Mouse (Mus musculus): ENCODE measurements around the gene Cyp4f18. TPM values are rescaled to one million over a fixed set of nuclear protein-coding genes. Genes with fewer than 3 reads are reported as not detected.

The Cyp4f18 gene
- total RNA-seq, 2 experiments from 2014 or later, result not detected

Other genes starting within 250 kb of the Cyp4f18 start
- gene Zfp709, start 127.6 kb downstream of the Cyp4f18 start, total RNA-seq (2021), result 10 to 100 TPM in 1 of 2 experiments, 1 to 10 TPM in 1; 9.8 to 10.9 TPM
- 10 to 100 TPM; 12.9 to 13.7 TPM for gene Zfp882, start 101.0 kb downstream of the Cyp4f18 start, total RNA-seq (2021)
- gene Zfp617, start 101.0 kb downstream of the Cyp4f18 start, total RNA-seq (2021), result 10 to 100 TPM; 26.9 to 29.0 TPM
- 10 to 100 TPM; 15.3 to 15.4 TPM for gene Zfp961, start 58.6 kb downstream of the Cyp4f18 start, total RNA-seq (2021)
- gene Olfr372, start 31.6 kb upstream of the Cyp4f18 start, total RNA-seq (2021), result not detected
- gene Olfr373, start 73.6 kb upstream of the Cyp4f18 start, total RNA-seq (2021), result not detected
- gene Olfr374, start 97.4 kb upstream of the Cyp4f18 start, total RNA-seq (2021), result not detected
- gene Tpm4, start 125.3 kb upstream of the Cyp4f18 start, total RNA-seq (2021), result 10 to 100 TPM; 22.7 to 31.6 TPM
- 10 to 100 TPM; 27.8 to 39.9 TPM for gene Rab8a, start 151.6 kb upstream of the Cyp4f18 start, total RNA-seq (2021)
- gene Hsh2d, start 180.0 kb upstream of the Cyp4f18 start, total RNA-seq (2021), result not detected
- not detected for gene Cib3, start 203.2 kb upstream of the Cyp4f18 start, total RNA-seq (2021)
- not detected for gene Gm11034, start 204.0 kb upstream of the Cyp4f18 start, total RNA-seq (2021)
- 10 to 100 TPM; 57.9 to 58.0 TPM for gene Fam32a, start 210.1 kb upstream of the Cyp4f18 start, total RNA-seq (2021)
- 10 to 100 TPM; 80.1 to 80.6 TPM for gene Ap1m1, start 230.4 kb upstream of the Cyp4f18 start, total RNA-seq (2021)

All from left cerebral cortex, adult 18-20 months (tissue).